Mouse (Mus musculus): Measurements from ENCODE around the gene Aacs.

Aacs gene

GRCm38 (mm10) chr5:125495655-125496054 lies 20.0 kb downstream of the Aacs start:
- DNase-seq = no peak

GRCm38 (mm10) chr5:125497821-125498600 lies 22.4 kb downstream of the Aacs start:
- peak in 1 of 2 experiments; percentile 59 for DNase-seq

GRCm38 (mm10) chr5:125501505-125501904 lies 25.9 kb downstream of the Aacs start:
- DNase-seq = no peak

GRCm38 (mm10) chr5:125502186-125502585 lies 26.6 kb downstream of the Aacs start:
- DNase-seq = no peak

GRCm38 (mm10) chr5:125503628-125504027 lies 28.0 kb downstream of the Aacs start:
- DNase-seq = no peak

GRCm38 (mm10) chr5:125504692-125505091 lies 29.1 kb downstream of the Aacs start:
- no peak for DNase-seq

GRCm38 (mm10) chr5:125505968-125506367 lies 30.4 kb downstream of the Aacs start:
- DNase-seq = no peak

GRCm38 (mm10) chr5:125507582-125507981 lies 32.0 kb downstream of the Aacs start:
- no peak for DNase-seq

GRCm38 (mm10) chr5:125508006-125508405 lies 32.4 kb downstream of the Aacs start:
- no peak for DNase-seq

- peak in 1 of 2 experiments; percentile 60 for DNase-seq
Measured at GRCm38 (mm10) chr5:125509541-125509940, 33.9 kb downstream of the Aacs start.

- no peak for DNase-seq
Measured at GRCm38 (mm10) chr5:125515006-125515405, 39.4 kb downstream of the Aacs start.

- peak in 1 of 2 experiments; percentile 27 for DNase-seq
Measured at GRCm38 (mm10) chr5:125518640-125519039, 43.0 kb downstream of the Aacs start.

GRCm38 (mm10) chr5:125520930-125521590 lies 45.4 kb downstream of the Aacs start:
- DNase-seq = peak in 1 of 2 experiments; percentile 22

- DNase-seq = no peak
Measured at GRCm38 (mm10) chr5:125523361-125523760, 47.7 kb downstream of the Aacs start.

- DNase-seq = no peak
Measured at GRCm38 (mm10) chr5:125525516-125525915, 49.9 kb downstream of the Aacs start.

- DNase-seq = no peak
Measured at GRCm38 (mm10) chr5:125526464-125526863, 50.9 kb downstream of the Aacs start.

- DNase-seq = peak in 1 of 2 experiments; percentile 70
Measured at GRCm38 (mm10) chr5:125529109-125529508, 53.5 kb downstream of the Aacs start.

- no peak for DNase-seq
Measured at GRCm38 (mm10) chr5:125531634-125532033, 56.0 kb downstream of the Aacs start, which contains the start of gene Tmem132b. Gene Tmem132b (plus strand): TSS chr5:125531774.

- DNase-seq = peak in 1 of 2 experiments; percentile 48
Measured at GRCm38 (mm10) chr5:125532191-125532544, 56.6 kb downstream of the Aacs start.

- DNase-seq = no peak
Measured at GRCm38 (mm10) chr5:125532545-125533224, 57.1 kb downstream of the Aacs start.

- no peak for DNase-seq
Measured at GRCm38 (mm10) chr5:125533225-125533900, 57.7 kb downstream of the Aacs start.

- no peak for DNase-seq
Measured at GRCm38 (mm10) chr5:125534168-125534610, 58.6 kb downstream of the Aacs start.

Data from lung, postnatal 4 days (tissue).